Mouse (Mus musculus) thymus, adult 18-20 months (tissue): ENCODE results near the gene Ripor1.
A peak's percentile ranks its signal among the peaks of the same experiment; 100 is the strongest.

Experiments used
- DNase-seq, 2 experiments: peaks; one replicate each; pipeline ENCODE4 v3.0.0; 2022; ENCODE audit warnings: mixed read lengths in 2 of 2

The Ripor1 gene

GRCm38 (mm10) chr8:105606189-105607023 is 1.4 kb downstream of the Ripor1 start:
- DNase-seq: peak; percentile 77 to 86

GRCm38 (mm10) chr8:105607062-105607461 is 2.0 kb downstream of the Ripor1 start:
- DNase-seq: no peak

GRCm38 (mm10) chr8:105607684-105608083 is 2.6 kb downstream of the Ripor1 start:
- peak; percentile 32 to 64 for DNase-seq

GRCm38 (mm10) chr8:105609355-105609754 is 4.3 kb downstream of the Ripor1 start:
- no peak for DNase-seq

- no peak for DNase-seq
Measured at GRCm38 (mm10) chr8:105609771-105610170, 4.7 kb downstream of the Ripor1 start.

- no peak for DNase-seq
Measured at GRCm38 (mm10) chr8:105611836-105612235, 6.8 kb downstream of the Ripor1 start.

- DNase-seq: peak in 1 of 2 experiments; percentile 24
Measured at GRCm38 (mm10) chr8:105613037-105613436, 8.0 kb downstream of the Ripor1 start.

GRCm38 (mm10) chr8:105613830-105614511 is 8.9 kb downstream of the Ripor1 start:
- peak; percentile 81 to 83 for DNase-seq

GRCm38 (mm10) chr8:105615942-105616341 is 10.9 kb downstream of the Ripor1 start:
- DNase-seq: no peak

- DNase-seq: peak; percentile 14 to 46
Measured at GRCm38 (mm10) chr8:105617451-105618278, 12.6 kb downstream of the Ripor1 start.

GRCm38 (mm10) chr8:105618279-105618634 is 13.2 kb downstream of the Ripor1 start:
- no peak for DNase-seq

- DNase-seq: peak in 1 of 2 experiments; percentile 11
Measured at GRCm38 (mm10) chr8:105618892-105619591, 14.0 kb downstream of the Ripor1 start.

- DNase-seq: no peak
Measured at GRCm38 (mm10) chr8:105620211-105620610, 15.2 kb downstream of the Ripor1 start.

- DNase-seq: no peak
Measured at GRCm38 (mm10) chr8:105620946-105621720, 16.1 kb downstream of the Ripor1 start.

GRCm38 (mm10) chr8:105621841-105622240 is 16.8 kb downstream of the Ripor1 start:
- DNase-seq: no peak

GRCm38 (mm10) chr8:105622421-105622920 is 17.4 kb downstream of the Ripor1 start:
- DNase-seq: peak; percentile 92 to 95

- DNase-seq: peak; percentile 89 to 96
Measured at GRCm38 (mm10) chr8:105623118-105623517, 18.1 kb downstream of the Ripor1 start.

- DNase-seq: peak in 1 of 2 experiments; percentile 51
Measured at GRCm38 (mm10) chr8:105623679-105624245, 18.7 kb downstream of the Ripor1 start.

GRCm38 (mm10) chr8:105624401-105624800 is 19.3 kb downstream of the Ripor1 start:
- peak; percentile 46 to 70 for DNase-seq

GRCm38 (mm10) chr8:105624831-105625230 is 19.8 kb downstream of the Ripor1 start:
- DNase-seq: no peak

- DNase-seq: no peak
Measured at GRCm38 (mm10) chr8:105626086-105626485, 21.0 kb downstream of the Ripor1 start.
